Mouse (Mus musculus) brain, adult 2 months (tissue): ENCODE data around the gene Pdcd7.
A peak's percentile ranks its signal among the peaks of the same experiment; 100 is the strongest.

Source experiments
- DNase-seq: peaks from one replicate; pipeline ENCODE4 v3.0.0; 2011; ENCODE audit warnings: low read depth, low spot score

The Pdcd7 gene

DNA sequence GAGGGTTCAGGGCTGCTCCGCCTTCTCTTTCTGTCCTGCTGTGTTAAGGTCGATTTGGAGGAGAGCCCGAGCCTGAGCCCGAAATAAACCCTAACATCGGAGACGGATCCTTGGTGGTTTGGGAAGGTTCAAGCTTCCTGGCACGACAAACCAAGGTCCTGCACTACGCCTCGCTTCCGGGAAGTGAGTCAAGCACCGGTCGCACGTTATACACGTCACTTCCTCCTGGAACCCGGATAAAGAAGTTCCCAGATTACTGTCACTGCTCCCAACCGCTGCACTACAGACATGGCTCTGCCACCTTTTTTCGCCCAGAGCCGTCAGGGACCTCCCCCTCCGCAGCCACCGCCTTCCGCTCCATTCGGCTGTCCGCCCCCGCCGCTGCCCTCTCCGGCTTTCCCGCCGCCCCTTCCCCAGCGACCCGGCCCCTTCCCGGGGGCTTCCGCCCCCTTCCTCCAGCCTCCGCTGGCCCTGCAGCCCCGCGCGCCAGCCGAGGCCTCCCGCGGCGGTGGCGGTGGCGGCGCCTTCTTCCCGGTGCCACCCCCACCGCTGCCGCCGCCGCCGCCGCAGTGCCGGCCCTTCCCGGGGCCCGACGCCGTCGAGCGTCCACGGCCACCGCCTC, at the start of gene Pdcd7:
Gene Pdcd7 (plus strand): TSS at position 251 of the 622 bp plus-strand sequence.
- peak; percentile 99 for DNase-seq

DNA sequence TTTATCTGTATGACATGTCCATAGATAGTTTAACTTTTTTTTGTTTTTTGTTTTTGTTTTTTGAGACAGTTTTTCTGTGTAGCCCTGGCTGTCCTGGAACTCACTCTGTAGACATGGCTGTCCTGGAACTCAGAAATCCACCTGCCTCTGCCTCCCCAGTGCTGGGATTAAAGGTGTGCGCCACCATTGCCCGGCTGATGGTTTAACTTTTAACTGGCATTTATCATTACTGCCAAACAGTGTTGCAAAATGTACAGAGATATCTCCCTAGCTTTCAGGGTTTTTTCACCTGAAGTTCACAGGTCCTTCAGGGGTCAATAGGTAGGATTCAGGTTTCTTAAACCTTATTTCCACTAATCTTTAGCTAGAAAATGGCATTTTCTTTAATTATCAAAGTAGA, 48.8 kb upstream of the Pdcd7 start:
- DNase-seq, result no peak

DNA sequence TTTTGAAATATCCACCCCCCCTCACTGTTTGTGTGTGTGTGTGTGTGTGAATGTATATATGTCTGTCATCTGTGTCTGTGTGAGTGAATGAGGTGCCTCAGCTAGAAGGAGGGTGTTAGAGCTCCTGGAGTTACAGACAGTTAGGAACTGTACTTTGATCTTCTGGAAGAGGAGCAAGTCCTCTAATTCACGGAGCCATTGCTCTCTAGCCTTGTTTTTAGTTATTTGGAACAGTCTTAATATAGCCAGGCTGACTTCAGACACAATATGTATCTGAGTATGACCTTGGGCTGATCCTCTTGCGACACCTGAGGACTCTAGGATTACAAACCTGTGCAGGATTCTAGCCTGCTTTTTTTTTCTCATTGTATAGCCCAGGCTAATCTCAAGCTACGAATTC, 47.1 kb upstream of the Pdcd7 start:
- no peak for DNase-seq

- no peak for DNase-seq
These were observed 46.3 kb upstream of the Pdcd7 start for GRCm38 (mm10) chr9:65299650-65300049.

DNA sequence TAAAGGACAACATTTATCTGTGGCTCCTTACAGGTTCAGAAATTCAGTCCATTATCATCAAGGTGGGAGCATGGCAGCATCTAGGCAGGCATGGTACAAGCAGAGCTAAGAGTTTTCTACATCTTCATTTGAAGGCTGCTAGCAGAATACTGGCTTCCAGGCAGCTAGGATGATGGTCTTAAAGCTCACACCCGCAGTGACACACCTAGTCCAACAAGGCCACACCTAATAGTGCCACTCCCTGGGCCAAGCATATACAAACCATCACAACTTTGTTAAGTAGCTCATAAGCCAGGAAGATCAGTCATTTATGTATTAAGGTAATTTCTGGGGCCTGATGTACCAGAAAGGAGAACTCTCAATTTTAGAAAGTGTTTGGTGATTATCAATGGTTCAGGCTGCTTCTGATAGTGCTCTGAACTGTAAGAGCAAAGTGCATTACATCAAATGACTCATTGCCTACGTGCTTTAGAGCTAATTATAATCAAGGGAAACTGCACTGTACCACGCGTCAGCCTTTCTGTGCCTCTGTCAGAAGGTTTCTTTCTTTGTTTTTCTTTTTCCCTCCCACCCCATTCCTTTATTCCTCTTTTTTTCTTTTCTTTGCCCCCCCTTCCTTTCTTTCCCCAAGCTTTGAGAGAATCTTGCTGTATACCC, 43.4 kb upstream of the Pdcd7 start:
- DNase-seq, result peak; percentile 41

- DNase-seq, result peak; percentile 12
These were observed 42.3 kb upstream of the Pdcd7 start for GRCm38 (mm10) chr9:65303586-65303985.

- DNase-seq, result no peak
These were observed 41.6 kb upstream of the Pdcd7 start for GRCm38 (mm10) chr9:65304300-65304699.

GRCm38 (mm10) chr9:65306672-65307071, 39.2 kb upstream of the Pdcd7 start:
- DNase-seq, result no peak

DNA sequence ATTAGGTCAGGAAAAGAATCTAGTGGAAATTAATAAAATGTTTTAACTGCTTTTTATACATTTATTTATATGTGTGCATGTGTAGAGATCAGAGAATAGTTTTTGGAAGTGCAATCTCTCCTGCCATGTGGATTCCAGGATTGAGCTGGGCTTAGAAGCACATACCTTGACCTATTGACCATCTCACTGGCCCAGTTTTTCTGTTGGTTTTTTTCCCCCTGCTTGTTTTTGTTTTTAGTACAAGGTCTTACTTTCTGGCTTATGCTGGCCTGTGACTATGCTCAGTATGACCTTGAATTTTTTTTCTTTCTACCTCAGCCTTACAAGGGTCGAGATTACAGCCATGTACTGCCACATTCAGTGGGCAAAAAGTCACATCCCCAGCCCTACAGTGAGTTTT, 37.9 kb upstream of the Pdcd7 start:
- no peak for DNase-seq

DNA sequence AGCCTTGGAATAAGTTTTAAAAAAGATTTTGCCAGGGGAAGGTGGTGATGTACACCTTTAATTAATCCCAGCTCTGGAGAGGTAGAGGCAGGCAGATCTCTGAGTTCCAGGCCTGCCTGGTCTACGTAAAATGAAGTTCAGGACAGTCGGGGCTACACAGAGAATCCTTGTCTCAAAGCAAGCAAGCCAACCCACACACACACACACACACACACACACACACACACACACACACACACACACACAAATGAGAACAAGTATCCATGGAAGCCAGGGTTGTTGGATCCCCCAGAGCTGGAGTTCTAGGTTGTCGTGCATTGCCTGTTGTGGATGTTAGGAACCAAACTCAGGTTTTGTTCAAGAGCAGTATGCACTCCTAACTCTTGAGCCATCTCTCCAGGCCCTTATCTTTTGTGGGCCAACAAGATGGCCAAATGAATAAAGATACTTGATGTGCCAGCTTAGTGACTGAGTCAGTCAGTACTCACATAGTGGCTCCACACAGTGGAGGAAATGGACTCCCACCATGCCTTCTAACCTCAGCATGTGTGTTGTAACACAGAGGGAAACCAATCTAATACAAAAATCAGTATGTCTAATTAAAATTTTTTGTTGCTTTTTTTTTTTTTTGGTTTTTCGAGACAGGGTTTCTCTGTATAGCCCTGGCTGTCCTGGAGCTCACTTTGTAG, 33.1 kb upstream of the Pdcd7 start:
- DNase-seq, result no peak

- no peak for DNase-seq
These were observed 32.1 kb upstream of the Pdcd7 start for GRCm38 (mm10) chr9:65313846-65314245.

GRCm38 (mm10) chr9:65322255-65322900, 23.5 kb upstream of the Pdcd7 start:
- no peak for DNase-seq

DNA sequence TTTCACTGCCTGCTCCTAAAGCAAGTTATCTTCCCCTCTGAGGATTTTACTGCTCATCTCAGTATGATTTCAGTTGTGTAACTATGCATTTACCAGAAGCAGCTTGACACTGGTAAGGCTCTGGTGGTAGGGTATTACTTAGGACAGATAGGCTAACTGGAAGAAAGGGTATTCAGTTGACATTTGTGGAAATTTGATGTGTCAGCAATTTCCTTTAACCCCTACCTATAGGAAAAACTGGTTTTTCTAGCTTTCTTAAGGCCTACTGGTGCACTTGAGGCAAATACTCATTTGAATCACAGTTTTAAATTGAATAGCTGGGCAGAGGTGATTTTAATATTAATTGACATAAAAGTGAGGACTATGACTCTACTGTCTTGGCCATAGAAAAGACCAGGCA, 19.9 kb upstream of the Pdcd7 start:
- no peak for DNase-seq

- no peak for DNase-seq
These were observed 18.5 kb upstream of the Pdcd7 start for GRCm38 (mm10) chr9:65327371-65327770.

DNA sequence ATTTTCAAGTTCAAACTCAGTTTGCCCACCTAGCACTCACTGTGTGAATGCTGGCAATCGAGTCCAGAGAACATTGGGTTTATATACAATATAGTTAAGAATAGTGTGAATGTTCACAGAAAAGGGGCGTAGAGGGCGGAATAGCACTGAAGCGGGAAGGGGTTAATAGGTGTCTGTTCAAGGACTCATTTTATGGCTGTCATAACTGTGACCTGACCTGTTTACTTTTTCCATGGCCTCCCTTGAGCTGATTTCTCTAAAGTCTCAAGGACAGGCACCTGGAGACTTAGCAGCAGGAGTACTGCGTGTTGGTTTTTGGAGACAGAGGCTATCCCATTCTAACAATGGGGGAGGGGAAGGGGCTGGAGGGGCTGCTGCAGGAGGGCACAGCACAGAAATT, 11.9 kb upstream of the Pdcd7 start:
- no peak for DNase-seq

DNA sequence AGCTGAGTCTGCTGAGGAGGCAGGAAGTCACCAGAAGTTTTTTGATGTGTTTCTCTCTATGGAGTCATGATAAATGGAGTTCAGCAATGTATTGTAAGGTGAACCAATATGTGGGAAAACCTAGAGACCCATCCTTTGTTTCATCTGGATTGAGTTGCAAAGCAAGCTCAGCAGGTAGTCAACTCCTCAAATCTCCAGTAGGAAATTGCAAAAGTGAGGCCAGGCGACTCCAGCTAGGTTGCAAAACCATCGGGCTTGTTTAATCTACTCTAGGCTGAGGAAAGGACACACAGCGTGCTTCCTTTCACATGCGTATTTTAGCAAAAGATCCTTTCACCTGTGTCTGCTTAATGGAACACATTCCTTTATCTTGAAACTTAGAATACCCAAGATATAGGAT, 6.8 kb upstream of the Pdcd7 start:
- DNase-seq, result no peak

DNA sequence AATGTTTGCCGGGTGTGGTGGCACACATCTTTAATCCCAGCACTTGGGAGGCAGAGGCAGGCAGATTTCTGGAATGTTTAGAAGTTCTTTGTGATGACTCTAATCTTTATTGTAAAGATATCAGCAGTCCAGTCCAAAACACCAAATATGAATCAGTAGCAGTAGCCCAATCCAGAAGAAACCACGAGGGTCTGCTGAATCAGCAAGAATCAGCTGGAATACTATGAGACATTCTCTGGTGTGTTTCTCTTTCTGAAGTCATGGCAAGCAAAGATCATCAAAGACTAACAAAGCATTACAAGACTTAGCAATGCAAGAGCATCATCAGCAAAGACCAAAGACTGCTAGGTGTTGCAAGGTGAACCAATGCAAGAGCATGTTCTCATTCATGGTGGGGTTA, 5.5 kb upstream of the Pdcd7 start:
- no peak for DNase-seq

GRCm38 (mm10) chr9:65345439-65345838, 465 bp upstream of the Pdcd7 start:
- peak; percentile 50 for DNase-seq

DNA sequence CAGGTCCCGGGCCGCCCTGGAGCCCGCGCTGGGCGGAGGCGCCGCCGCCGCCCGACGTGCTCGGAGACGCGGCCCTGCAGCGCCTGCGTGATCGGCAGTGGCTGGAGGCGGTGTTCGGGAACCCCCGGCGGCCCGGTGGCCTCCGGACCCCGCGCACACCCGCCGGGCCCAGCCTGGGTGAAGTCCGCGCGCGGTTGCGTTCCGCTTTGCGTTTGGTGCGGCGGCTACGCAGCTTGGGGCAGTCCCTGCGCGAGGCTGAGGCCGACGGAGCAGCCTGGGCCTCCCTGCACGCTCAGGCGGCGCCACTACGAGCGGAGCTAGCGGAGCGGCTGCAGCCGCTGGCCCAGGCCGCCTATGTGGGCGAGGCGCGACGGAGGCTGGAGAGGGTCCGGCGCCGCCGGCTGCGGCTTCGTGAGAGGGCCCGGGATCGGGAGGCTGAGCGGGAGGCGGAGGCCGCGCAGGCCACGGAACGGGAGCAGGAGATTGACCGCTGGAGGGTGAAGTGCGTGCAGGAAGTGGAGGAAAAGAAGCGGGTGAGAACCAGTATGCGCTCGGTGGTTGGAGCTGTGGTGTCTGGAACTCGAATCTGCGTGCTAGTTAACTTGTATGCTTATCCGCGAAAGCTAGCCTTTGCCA, 690 bp downstream of the Pdcd7 start:
- DNase-seq, result peak; percentile 66

GRCm38 (mm10) chr9:65347112-65347850, 1.4 kb downstream of the Pdcd7 start:
- no peak for DNase-seq

GRCm38 (mm10) chr9:65353251-65353650, 7.3 kb downstream of the Pdcd7 start:
- no peak for DNase-seq
